Mouse (Mus musculus) testis, adult 2 months (tissue): ENCODE data around the gene Gpat3.

ENCODE experiments used
- CTCF ChIP-seq: fragments of 200-500 bp; IDR thresholded peaks from 2 replicates; pipeline ENCODE4 v1.5.1; 2012; ENCODE audit warnings: low read depth, mild to moderate bottlenecking, inconsistent platforms, low read length, moderate library complexity; ENCODE audit not compliant: control insufficient read depth, insufficient read depth, insufficient replicate concordance
- POLR2A ChIP-seq: fragments of 200-500 bp; IDR thresholded peaks from 2 replicates; pipeline ENCODE4 v1.6.1; 2012; ENCODE audit warnings: low read depth, mild to moderate bottlenecking, inconsistent platforms, low read length, moderate library complexity; ENCODE audit not compliant: control insufficient read depth

- TF ChIP-seq CTCF, result no peak
- no peak for TF ChIP-seq POLR2A
Observed at GRCm38 (mm10) chr5:100877021-100877420, 31.5 kb downstream of the Gpat3 start.
